Mouse (Mus musculus) adrenal gland, adult (tissue): ENCODE results near the gene Fam162a.
"Not testable (repeated sequence)": the region's sequence is repeated elsewhere in the genome, so short reads cannot be mapped to it uniquely, and the experiment has no call there.

Experiments
- DNase-seq, 2 experiments: peaks; one replicate each; pipeline ENCODE4 v3.0.0; 2022 to 2023; ENCODE audit warnings: low spot score in 1 of 2; ENCODE audit not compliant: inconsistent age in 2 of 2

The Fam162a gene

GRCm38 (mm10) chr16:36062534-36062933 lies 8.9 kb downstream of the Fam162a start:
- DNase-seq: not testable (repeated sequence)

- peak in 1 of 2 experiments; percentile 47 for DNase-seq
Measured at GRCm38 (mm10) chr16:36057933-36058475, 13.4 kb downstream of the Fam162a start.

GRCm38 (mm10) chr16:36056416-36056815 lies 15.0 kb downstream of the Fam162a start:
- peak in 1 of 2 experiments; percentile 77 for DNase-seq

- DNase-seq: no peak
Measured at GRCm38 (mm10) chr16:36054920-36055319, 16.5 kb downstream of the Fam162a start.

- no peak for DNase-seq
Measured at GRCm38 (mm10) chr16:36053524-36054275, 17.7 kb downstream of the Fam162a start.

GRCm38 (mm10) chr16:36051491-36051890 lies 19.9 kb downstream of the Fam162a start:
- no peak for DNase-seq

- no peak for DNase-seq
Measured at GRCm38 (mm10) chr16:36047538-36047937, 23.9 kb downstream of the Fam162a start.

- no peak for DNase-seq
Measured at GRCm38 (mm10) chr16:36043964-36044363, 27.4 kb downstream of the Fam162a start.

GRCm38 (mm10) chr16:36043073-36043472 lies 28.3 kb downstream of the Fam162a start:
- no peak for DNase-seq

- no peak for DNase-seq
Measured at GRCm38 (mm10) chr16:36041625-36042020, 29.8 kb downstream of the Fam162a start.

- DNase-seq: peak; percentile 94 to 97
Measured at GRCm38 (mm10) chr16:36040640-36041624, 30.5 kb downstream of the Fam162a start, which contains the start of gene Wdr5b. Wdr5b (plus strand) TSS chr16:36041190.

GRCm38 (mm10) chr16:36028120-36028519 lies 43.3 kb downstream of the Fam162a start:
- not testable (repeated sequence) for DNase-seq

GRCm38 (mm10) chr16:36016335-36016734 lies 55.1 kb downstream of the Fam162a start:
- no peak for DNase-seq

GRCm38 (mm10) chr16:36008396-36008795 lies 63.0 kb downstream of the Fam162a start:
- no peak for DNase-seq

GRCm38 (mm10) chr16:35998852-35999251 lies 72.5 kb downstream of the Fam162a start:
- DNase-seq: not testable (repeated sequence)
